Mouse (Mus musculus) cerebellum, adult 18-20 months (tissue): ENCODE measurements around the gene Rbm17.
"Not testable (repeated sequence)": the region's sequence is repeated elsewhere in the genome, so short reads cannot be mapped to it uniquely, and the experiment has no call there.

Experiments used
- DNase-seq, 2 experiments: peaks; one replicate each; pipeline ENCODE4 v3.0.0; 2021

Rbm17 gene

GRCm38 (mm10) chr2:11604053-11604452 lies at the start of gene Rbm17:
Gene Rbm17, minus strand, starts transcription at chr2:11604153.
- no peak for DNase-seq

GRCm38 (mm10) chr2:11653330-11653729 lies 49.4 kb upstream of the Rbm17 start:
- no peak for DNase-seq

GRCm38 (mm10) chr2:11652780-11653179 lies 48.8 kb upstream of the Rbm17 start:
- no peak for DNase-seq

GRCm38 (mm10) chr2:11652196-11652595 lies 48.2 kb upstream of the Rbm17 start:
- DNase-seq = no peak

- DNase-seq = no peak
Measured at GRCm38 (mm10) chr2:11651476-11651875, 47.5 kb upstream of the Rbm17 start.

DNA sequence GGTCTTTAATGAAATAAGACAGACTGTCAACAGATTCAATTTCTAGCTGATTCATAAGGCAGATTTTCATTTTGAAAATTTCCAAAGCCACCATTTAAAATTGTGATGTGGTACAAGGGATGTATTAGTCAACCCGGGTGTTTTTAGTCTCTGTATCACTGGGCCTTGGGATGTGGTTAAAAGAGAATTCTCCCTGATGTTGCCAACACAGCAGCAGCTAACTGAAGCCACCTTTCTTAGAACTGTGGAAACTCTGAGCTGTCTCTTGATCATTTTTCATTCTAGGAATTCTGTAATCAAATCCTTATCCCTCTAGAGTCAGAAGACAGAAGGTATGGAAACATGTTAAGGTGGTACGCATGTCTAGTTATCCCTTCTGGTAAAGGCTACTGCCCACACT lies 41.3 kb upstream of the Rbm17 start:
- DNase-seq = no peak

- DNase-seq = no peak
Measured at GRCm38 (mm10) chr2:11644057-11644456, 40.1 kb upstream of the Rbm17 start.

- DNase-seq = no peak
Measured at GRCm38 (mm10) chr2:11642451-11642941, 38.5 kb upstream of the Rbm17 start, which contains the start of gene Il2ra. Gene Il2ra, plus strand, starts transcription at chr2:11642807.

DNA sequence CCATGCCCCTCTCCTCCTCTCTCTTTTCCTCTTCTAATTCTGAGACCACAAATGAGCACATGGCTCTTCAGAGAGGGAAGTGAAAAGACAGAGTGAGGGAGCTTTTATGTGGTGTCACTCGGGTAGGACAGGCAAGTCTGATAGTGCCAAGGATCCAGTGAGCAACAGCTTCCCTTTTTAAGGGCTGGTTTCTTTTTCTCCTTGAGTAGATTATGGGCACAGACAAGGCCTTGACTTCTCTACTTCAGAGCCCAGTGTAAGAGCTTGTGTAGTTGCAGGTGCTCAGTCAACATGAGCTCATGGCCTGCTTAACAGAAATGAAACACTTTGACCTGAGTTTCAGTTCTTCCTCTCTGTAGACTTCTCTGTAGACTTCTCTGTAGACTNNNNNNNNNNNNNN lies 33.2 kb upstream of the Rbm17 start:
- DNase-seq = no peak

DNA sequence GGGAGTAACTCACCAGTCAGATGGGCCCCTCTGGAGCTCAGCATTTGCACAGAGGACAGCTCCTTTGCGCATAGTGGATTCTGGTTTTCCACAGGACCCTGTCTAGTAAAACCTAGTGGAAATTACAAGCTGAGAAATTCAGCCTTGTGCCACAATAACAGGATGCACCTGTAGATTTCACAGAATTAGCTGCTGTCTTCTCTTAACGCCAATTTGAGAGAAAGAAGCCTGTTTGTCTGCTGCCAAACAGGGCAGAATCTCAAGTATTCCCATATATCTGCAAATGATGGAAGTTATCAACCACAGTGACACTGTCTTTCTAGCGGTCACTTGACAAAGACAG lies 32.2 kb upstream of the Rbm17 start:
- DNase-seq = no peak

- no peak for DNase-seq
Measured at GRCm38 (mm10) chr2:11635471-11636137, 31.7 kb upstream of the Rbm17 start.

DNA sequence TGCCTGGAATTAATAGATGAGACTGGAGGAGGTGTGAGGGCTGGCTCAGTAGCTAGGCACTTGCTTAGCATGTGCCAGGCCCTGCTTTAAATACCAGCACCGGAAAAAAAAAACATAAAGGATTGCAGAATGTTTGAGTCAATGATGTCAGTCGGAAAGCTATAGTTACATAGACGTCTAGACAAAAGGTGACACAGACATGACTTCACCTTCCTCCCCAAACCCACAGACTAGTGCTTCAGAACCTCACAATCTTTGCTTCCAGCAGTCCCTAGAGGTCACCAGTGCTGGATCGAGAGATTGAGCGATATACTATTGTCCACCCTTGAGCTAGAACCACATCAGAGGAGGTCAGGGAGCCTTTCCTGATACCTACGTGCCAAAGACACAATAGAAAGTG lies 31.1 kb upstream of the Rbm17 start:
- DNase-seq = no peak

GRCm38 (mm10) chr2:11625890-11626289 lies 21.9 kb upstream of the Rbm17 start, which contains the start of gene Gm17490:
Gene Gm17490, minus strand, starts transcription at chr2:11626264.
- no peak for DNase-seq

DNA sequence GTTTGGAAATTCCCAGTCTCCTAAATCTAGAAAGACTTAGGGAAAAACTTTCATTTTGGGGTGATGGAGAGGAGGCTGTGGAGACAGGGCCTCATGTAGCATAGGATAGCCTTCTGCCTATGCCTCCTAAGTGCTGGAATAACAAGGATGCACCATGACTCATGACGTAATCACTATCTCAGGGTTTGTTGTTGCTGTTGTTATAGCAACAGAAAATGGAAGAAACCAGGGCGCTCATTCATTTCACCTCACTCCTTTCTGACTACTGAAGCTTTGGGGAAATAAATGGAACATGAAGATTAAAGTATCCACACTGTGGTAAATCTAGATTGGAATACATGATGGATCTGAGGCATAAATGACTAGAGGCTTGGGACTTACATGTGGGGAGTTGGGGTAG lies 19.8 kb upstream of the Rbm17 start:
- no peak for DNase-seq

- no peak for DNase-seq
Measured at GRCm38 (mm10) chr2:11623173-11623572, 19.2 kb upstream of the Rbm17 start.

GRCm38 (mm10) chr2:11619598-11619997 lies 15.6 kb upstream of the Rbm17 start:
- DNase-seq = no peak

- no peak for DNase-seq
Measured at GRCm38 (mm10) chr2:11616846-11617245, 12.9 kb upstream of the Rbm17 start.

GRCm38 (mm10) chr2:11612939-11613338 lies 9.0 kb upstream of the Rbm17 start:
- not testable (repeated sequence) for DNase-seq

DNA sequence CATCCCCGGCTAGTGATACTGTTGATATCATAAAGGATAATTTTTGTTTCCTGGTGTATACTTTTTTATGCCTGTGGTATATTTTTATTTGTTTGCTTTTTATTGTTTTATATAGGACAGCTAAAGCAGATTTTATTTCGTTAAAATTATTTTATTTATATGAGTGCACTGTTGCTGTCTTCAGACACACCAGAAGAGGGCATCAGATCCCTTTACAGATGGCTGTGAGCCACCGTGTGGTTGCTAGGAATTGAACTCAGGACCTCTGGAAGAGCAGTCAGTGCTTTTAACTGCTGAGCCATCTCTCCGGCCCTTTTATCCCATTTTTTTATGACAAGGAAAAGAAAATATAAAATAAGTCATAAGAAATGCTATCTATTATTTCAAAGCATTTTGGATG lies 2.8 kb upstream of the Rbm17 start:
- DNase-seq = not testable (repeated sequence)

DNA sequence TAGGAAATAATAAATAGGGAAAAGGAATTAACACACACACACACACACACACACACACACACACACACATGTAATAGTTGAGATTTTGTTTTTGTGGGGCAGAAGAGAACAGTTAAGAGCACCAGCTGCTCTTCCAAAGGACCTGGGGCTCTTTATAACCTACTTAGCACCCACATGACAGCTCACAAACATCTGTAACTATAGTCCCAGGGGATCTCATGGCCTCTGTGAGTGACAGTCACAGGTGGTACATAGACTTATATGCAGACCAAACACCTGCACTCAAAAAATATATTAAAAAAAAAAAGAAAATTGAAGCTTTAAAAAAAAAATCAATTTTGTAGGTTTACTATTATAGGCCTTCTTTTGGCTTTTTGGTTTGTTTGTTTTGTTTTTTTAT lies 958 bp upstream of the Rbm17 start:
- DNase-seq = no peak

GRCm38 (mm10) chr2:11602506-11603489 lies 1.2 kb downstream of the Rbm17 start:
- peak; percentile 93 to 98 for DNase-seq

- DNase-seq = no peak
Measured at GRCm38 (mm10) chr2:11601795-11602194, 2.2 kb downstream of the Rbm17 start.

DNA sequence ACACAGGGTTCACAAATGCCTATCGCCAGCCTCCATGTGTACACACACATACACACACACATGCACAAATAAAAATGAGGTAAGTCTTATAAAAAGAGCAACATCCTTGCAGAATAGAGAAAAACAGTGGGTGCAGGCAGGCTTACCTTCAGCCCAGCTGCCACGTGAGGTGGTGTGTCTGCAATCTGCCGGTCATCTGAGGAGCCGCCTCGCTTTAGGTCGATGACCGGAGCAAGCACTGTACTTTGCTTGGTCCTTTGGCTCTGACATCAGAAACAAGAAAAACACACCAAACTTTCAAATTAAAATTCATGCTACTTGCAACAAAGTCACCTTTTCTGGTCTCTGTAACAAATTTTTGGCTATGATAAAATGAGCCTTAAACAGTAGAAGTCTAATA lies 6.0 kb downstream of the Rbm17 start:
- no peak for DNase-seq

DNA sequence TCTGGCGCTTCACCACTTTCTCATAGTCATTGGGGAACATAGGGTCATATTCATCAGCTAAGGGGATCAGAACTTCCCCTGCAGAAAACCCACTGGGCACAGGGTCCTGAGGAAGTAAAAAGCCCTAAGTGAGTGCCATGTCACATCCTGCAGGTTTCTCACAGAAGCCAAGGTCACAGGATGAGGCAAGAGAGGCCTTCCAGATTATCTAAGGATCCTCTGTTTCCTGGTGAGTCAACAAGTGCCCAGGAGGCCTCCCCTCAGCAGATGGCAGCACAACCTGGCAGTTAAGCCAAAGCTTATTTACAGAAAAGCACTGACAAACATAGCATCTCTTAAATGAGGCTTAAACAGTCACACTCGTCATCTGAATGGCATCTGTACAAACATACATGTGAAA lies 7.3 kb downstream of the Rbm17 start:
- no peak for DNase-seq
